Mouse (Mus musculus) forebrain, embryonic 12.5 days (tissue): Measurements from ENCODE around the gene Pla2g2e. TPM values are rescaled to one million over a fixed set of nuclear protein-coding genes. Genes with fewer than 3 reads are reported as not detected.

Experiments
- polyA plus RNA-seq: library from polyadenylated mRNA; unstranded; fragments of >200 nt; fragmentation: Nextera tagmentation; extraction: Ambion mirVana; gene quantifications from 2 replicates; pipeline ENCODE4 v1.2.1, GENCODE M21; 2016

The Pla2g2e gene
- polyA plus RNA-seq, 1 experiment from 2014 or later = not detected

Other genes starting within 250 kb of the Pla2g2e start
- gene Vwa5b1, start 242.1 kb upstream of the Pla2g2e start, polyA plus RNA-seq = 0.13 and 0.45 TPM in 2 replicates
- gene Pla2g2c, start 153.2 kb upstream of the Pla2g2e start, polyA plus RNA-seq = 0.18 and 0.26 TPM in 2 replicates
- 2.0 TPM in 2 replicates for gene Ubxn10, start 140.8 kb upstream of the Pla2g2e start, polyA plus RNA-seq
- not detected in 2 replicates for gene Pla2g2f, start 120.3 kb upstream of the Pla2g2e start, polyA plus RNA-seq
- gene Pla2g2d, start 102.2 kb upstream of the Pla2g2e start, polyA plus RNA-seq = 0.13 TPM in 1 of 2 replicates, not detected in the other
- gene Pla2g5, start 14.5 kb upstream of the Pla2g2e start, polyA plus RNA-seq = 0.23 and 0.24 TPM in 2 replicates
- gene Gm13030, start 4.0 kb upstream of the Pla2g2e start, polyA plus RNA-seq = not detected in 2 replicates
- 3.5 and 4.0 TPM in 2 replicates for gene Otud3, start 36.0 kb downstream of the Pla2g2e start, polyA plus RNA-seq
- gene Rnf186, start 89.2 kb downstream of the Pla2g2e start, polyA plus RNA-seq = not detected in 2 replicates
- 0.88 and 0.96 TPM in 2 replicates for gene Tmco4, start 94.9 kb downstream of the Pla2g2e start, polyA plus RNA-seq
- gene Htr6, start 197.6 kb downstream of the Pla2g2e start, polyA plus RNA-seq = 0.18 TPM in 1 of 2 replicates, not detected in the other
- gene Nbl1, start 215.1 kb downstream of the Pla2g2e start, polyA plus RNA-seq = 22.5 and 26.7 TPM in 2 replicates